Mouse (Mus musculus) c-Kit-positive CD71-positive TER-119-negative erythroid progenitor cells, embryonic 14.5 days (primary cell): Measurements from ENCODE around the gene Kdm1b.

Experiments
- DNase-seq: peaks from one replicate; pipeline ENCODE4 v3.0.0-alpha.2; 2013; ENCODE audit warnings: low read depth

Kdm1b gene

DNA sequence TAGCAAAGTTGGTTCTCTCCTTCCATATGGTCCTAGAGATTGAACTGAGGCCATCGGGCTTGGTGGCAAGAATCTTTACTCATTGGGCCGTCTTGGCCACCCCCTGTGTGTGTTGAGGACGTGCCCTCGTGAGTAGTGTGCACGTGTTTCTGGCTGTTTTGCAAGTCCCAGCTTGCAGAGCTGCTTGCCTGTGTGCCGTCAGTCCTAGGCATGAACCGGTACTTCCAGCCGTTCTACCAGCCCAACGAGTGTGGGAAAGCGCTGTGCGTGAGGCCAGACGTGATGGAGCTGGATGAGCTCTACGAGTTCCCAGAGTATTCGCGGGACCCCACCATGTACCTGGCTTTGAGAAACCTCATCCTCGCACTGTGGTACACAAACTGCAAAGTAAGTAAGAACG is 19.5 kb downstream of the Kdm1b start:
- DNase-seq = no peak

DNA sequence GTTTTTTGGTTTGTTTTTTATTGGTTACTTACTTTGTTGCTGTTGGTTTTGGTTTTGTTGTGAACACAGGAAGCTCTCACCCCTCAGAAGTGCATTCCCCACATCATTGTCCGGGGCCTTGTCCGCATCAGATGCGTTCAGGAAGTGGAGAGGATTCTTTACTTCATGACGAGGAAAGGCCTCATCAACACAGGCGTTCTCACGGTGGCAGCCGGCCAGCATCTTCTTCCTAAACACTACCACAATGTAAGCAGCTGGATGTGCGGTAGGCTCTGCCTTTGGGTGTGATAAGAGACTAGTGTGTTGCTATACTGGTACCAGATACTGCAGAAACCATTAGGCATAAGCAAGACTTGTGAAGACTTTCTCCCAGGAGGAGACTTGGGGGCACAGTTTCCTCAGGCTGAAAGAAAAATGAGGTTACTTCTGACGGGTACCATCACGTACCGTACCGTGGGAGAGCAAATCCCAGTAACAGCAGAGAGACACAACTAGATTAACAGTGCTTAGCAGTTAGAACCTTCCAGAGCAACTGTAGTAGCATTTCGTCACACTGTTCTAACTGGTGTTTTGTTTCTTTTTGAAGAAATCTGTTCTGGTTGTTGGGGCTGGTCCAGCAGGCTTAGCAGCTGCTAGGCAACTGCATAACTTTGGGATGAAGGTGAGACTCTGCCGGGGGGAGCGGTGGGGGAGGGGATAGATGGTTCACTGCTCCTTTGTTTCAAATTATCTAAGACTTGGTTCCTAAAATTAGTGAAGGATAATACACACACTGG is 20.9 kb downstream of the Kdm1b start:
- no peak for DNase-seq

DNA sequence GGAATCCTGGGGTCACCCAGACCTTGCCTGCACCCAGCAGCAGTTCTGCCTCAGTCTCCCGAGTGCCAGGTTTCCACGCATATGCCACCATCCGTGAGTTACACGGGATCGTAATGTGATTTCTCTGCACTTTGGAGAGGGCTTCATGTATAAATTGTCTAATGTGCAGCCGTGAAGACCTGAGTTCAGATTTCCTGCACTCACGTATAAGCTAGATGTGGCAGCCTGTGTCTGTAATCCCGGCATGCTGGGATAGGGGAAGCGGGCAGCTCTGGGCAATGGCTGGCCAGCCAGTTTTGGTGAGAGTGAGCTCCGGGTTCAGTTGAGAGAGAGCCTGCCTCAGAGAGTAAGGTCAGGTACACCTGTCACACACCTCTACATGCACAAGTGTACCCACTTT is 23.2 kb downstream of the Kdm1b start:
- DNase-seq = no peak

DNA sequence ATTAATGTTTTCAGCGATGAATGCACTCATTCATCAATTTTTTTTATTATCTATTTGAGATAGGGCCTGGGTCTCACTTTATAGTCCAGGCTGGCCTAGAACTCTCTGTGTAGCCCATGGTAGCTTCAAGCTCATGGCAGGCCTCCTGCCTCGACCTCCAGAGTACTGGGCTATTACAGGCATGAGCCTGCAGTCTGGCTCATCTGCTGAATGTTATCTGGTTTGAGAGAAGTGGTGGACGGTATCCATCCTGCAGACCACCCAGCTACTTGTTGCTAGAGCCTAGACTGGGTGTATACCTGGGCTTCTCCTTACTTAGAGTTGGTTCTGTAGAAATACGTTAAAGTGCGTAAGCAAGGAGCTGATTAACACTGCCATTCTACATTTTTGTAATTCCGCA is 23.7 kb downstream of the Kdm1b start:
- DNase-seq = no peak

DNA sequence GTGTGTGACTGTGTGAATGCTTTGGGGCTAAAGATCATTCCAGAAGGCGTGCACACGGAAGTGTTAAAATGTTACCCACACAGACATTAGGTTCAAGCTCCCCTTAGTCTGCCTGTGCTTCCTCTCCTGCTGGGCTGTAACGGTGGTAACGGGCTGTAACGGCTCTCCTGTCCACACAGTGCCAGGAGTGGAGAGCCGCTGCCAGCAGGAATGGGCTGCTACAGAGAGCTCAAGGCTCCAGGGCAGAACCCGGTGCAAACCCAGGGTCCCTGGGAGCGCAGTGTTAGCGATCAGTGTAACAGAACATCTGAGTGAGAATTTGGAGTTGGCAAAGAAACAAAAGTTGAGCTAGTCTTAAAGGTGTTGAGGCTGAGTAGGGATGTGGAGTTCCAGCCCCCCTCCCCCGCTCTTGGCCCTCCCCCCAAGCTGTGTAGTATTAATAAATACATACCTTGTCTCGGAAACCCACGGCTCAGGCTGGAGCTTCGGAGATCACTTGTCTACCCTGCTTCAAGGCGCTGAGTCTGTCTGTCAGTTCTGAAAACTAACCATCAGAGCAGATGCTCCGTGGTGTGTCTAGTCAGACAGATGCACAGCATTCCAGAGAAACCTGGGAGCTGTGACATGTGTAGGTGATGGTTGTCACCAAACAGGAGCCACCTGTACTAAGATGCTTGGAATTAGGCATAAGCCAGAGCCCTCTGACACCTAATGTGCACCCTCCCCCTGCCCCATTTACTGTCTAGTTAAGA is 27.2 kb downstream of the Kdm1b start:
- no peak for DNase-seq

DNA sequence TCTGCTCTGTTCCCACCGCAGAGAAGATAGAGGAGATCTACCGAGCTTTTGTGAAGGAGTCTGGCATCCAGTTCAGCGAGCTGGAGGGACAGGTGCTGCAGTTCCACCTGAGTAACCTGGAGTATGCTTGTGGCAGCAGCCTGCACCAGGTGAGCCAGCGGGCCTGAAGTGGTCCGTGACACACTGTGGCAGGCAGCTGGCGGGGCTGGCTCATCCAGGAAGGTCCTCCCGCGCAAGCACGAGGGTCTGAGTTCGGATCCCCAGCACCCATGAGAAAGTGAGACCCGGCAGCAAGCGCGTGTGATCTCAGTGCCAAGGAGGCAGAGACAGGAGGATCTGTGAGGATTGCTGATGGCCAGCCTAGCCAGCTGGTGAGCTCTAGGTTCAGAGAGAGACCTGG is 28.6 kb downstream of the Kdm1b start:
- DNase-seq = no peak

DNA sequence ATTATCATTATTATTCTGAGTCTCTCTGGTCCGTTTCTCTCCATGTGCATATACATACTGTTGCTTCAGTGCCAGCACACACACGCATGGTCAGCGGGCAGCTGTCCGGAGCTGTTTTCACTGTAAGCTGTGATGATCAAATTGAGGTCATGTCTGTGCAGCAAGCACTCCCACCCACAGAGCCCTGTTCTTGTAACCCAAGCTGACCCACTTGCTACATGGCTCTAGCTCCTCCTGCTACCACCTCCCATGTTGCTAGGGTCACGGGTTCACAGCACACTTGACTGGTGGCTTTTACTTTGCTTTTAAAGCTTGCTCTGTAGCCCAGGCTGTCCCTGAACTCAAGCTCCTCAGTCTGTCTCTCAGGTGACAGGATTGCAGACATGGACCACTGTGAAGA is 29.2 kb downstream of the Kdm1b start:
- no peak for DNase-seq

DNA sequence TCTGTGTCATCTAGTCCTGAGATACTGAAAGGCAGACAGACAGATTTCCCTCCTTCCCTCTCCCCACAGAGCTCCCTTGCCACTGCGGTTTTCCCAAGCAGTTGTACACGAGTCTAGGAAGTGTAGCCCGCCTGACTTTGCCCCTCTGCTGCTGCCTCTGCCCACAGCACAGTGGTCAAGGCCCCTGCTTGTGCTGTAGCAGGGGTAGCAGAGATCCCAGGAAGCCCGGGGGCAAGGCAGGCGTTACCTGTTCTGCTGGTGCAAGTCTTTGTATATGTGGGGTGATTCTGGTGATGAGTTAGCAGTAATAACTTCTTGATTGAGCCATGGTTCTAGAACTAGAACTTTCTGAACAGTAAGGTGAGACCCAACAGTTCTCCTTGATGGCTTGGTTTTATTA is 32.9 kb downstream of the Kdm1b start:
- no peak for DNase-seq

DNA sequence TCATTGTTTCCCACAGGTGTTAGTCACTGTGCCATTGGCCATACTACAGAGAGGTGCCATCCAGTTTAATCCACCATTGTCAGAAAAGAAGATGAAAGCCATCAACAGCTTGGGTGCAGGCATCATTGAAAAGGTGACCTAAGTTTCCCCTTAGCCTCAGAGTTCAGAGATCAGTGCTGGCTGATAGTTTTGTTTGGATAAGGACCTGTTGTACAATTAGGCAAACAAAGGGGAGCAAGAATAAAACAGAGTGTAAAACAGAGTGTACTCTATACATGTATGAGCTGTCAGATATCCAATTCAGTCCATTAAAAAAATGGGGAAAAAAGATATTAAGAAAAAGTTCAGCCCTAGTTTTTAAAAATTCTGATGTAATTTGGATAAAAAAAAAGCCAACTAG is 34.1 kb downstream of the Kdm1b start:
- no peak for DNase-seq

DNA sequence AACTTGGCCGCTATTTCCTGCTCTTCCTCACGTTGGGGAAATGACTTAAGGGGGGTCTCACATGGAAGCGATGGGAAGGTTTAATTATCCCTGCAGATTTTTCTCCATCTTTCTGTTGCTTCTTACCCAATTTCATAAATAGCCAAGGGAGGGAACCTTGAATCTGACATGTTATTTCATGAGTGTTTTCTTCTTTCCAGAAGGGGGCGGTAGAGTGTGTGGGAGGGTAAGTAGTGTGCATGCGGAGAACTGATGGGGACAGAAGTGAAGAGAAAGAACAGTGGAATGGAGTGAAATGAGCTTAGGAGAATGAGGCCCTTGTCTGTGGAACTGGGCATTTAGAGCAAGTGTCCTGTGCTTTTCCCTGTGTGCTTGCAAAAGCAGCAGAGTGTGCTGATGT is 35.5 kb downstream of the Kdm1b start:
- DNase-seq = no peak

DNA sequence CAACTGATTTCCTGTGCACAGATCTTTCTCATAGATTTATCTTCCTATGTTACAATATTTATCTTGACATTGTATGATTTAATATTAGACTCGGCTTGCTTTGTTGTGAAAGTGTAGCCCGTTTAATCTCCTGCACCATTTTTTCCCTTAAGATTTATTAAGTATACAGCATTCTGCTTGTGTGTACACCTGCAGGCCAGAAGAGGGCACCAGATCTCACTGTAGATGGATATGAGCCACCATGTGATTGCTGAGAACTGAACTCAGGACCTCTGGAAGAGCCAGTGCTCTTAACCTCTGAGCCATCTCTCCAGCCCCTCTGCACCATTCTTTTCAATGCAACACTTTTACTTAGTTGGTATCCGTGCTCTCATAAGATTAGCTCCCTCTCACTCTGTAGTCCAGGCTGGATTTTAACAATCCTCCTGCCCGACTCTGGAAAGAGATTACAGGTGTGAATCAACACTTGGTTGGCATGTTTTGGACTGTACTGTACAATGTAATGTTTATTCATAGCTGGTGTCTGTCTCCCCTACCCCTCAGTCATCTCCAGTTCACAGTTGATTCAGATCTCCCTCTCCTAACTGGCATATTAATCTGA is 37.7 kb downstream of the Kdm1b start:
- DNase-seq = no peak

DNA sequence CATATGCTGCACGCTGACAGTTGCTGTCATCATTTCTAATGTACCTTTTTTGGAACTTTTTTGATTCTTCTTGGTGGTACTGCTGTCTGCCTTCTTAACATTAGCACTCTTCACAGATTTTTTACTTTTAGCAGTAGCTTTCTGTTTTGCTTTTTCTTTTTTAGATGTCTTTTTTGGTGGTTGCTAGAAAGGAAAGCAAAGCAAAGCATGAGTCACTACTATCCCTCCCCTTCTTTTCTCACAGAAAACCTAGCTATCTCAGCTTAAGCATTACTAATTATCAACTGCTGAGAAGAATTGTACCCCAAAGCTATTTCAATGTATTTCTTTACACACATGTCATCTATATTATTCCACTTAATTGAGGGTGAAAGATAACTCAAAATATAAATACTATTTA is 45.1 kb downstream of the Kdm1b start:
- DNase-seq = no peak

DNA sequence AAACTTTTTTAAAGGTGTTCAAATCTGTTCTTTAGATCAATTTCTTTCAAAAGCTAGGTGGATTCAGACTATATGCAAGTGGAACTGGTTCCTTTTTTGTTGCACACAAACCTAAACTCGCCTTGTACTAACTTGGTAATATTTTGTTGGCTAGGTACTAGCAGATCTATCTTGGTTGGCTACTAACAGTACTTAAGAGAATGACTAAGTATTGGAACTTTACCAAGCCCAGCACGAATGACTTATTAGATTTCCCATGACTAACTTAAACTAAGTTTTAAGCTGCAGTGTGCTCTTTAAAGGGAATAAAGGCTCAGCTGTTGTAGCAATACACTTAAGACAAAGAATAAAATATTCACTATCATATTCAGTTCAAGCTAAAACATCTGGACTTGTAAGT is 46.0 kb downstream of the Kdm1b start:
- DNase-seq = no peak

DNA sequence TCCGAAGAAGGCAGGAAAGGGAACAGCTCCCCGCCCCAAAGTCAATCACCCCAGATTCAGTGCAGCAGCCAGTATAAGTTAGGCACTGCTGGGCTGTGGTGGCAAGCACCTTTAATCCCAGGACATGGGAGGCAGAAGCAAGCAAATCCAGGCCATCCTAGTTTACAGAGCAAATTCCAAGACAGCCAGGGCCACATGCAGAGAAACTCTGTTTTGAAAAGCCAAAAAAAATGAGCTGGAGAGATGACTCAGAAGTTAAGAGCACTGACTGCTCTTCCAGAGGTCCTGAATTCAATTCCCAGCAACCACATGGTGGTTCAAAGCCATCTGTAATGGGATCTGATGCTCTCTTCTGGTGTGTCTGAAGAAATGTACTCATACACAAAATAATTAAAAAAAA is 50.5 kb downstream of the Kdm1b start:
- no peak for DNase-seq

DNA sequence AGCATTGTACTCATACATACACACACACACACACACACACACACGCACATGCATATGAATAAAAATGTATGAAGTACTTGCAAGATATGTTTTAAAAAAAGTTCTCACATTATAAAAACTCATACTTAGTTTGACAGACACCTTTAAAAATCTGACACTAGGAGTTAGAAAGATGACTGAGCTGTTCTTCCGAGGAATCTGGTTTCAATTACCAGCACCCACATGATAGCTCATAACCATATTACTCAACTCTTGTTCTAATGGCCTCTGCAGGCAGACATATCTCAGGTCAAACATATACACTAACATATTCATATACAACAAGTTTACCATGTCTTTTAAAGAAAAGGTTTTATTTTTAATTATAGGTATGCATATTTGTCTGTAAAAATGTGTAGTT is 53.3 kb downstream of the Kdm1b start:
- DNase-seq = no peak

DNA sequence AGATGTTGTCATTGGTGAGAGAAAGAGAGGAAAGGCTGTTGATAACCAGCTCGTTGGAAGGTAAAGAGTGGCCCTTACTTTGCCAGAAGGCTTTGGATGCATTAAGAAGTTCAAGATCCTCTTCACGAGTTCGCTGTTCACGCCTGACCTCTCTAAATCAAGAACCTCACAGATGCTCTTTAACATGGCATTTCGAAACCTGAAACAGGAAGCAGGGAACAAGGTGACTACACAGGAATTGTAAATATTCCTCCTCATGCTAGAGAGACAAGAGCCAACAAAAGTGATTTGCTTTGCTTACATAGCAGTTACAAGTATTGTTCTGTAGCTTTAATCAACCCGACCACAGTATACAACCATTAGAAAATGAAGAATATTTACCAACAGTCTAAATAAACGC is 56.0 kb downstream of the Kdm1b start:
- no peak for DNase-seq

DNA sequence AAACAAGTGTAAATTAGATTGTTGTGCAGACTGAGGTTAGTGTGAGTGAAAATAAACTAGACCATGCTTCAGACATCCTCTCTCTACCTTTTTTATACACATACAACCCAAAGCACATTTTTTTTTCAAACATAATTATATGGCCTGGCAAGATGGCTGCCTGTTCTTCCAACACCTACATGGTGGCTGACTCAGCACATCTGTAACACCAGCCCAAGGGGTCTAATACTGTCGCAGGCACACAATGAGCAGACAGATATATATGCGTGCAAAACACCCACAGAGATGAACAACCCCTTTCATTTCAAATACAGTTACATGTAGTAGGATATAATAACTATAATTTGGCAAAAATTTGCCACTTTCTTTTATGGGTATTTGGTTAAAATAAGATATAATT is 57.3 kb downstream of the Kdm1b start:
- no peak for DNase-seq

DNA sequence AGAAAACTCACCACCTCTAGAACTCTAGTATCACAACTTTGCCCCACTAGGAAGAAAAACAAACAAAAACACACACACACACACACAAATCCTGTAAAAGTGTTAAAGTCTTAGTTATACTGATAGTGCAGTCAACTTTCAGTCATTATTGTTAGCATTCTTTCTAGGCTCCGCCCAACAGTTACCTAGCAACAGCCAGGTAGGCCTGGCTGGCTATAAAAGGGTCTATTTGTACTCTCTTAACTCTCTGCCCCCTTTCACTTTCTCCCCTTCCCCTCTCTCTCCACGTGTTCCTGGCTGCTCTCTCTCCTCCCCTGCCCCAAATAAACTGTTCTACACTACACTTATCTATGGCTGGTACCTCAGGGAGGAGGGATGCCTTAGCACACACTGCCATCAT is 60.8 kb downstream of the Kdm1b start:
- no peak for DNase-seq

DNA sequence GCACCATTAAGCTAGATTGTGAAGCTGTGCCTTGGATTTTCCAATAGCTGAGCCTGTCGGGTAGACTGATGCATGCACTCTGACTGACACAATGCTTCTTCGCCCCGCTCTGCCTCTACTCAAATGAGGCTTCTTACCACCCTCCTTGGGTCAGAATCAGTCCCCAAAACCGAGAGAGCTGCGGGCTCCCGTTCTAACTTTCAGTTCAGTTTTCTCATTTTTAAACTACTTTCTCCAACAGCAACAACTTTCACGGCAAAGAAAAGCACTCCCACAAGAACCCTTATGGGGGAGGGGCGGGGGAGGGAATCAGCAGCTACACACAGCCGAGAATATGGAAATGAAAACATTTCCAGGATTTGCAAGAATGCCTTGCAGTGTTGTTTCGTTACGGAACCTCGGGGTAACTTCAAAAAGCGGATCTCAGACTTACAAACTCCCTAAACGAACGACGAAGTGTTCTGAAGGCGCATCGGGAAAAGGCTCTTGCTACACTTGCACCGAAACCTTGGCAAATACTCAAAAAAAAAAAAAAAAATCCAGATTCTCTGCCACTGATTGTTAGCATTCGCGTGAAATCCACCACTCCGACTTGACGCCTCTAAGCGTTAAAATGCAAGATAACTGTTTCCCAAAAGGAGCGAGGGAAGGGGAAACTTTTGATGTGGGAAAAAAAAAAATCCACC is 61.7 kb downstream of the Kdm1b start:
- DNase-seq = no peak

DNA sequence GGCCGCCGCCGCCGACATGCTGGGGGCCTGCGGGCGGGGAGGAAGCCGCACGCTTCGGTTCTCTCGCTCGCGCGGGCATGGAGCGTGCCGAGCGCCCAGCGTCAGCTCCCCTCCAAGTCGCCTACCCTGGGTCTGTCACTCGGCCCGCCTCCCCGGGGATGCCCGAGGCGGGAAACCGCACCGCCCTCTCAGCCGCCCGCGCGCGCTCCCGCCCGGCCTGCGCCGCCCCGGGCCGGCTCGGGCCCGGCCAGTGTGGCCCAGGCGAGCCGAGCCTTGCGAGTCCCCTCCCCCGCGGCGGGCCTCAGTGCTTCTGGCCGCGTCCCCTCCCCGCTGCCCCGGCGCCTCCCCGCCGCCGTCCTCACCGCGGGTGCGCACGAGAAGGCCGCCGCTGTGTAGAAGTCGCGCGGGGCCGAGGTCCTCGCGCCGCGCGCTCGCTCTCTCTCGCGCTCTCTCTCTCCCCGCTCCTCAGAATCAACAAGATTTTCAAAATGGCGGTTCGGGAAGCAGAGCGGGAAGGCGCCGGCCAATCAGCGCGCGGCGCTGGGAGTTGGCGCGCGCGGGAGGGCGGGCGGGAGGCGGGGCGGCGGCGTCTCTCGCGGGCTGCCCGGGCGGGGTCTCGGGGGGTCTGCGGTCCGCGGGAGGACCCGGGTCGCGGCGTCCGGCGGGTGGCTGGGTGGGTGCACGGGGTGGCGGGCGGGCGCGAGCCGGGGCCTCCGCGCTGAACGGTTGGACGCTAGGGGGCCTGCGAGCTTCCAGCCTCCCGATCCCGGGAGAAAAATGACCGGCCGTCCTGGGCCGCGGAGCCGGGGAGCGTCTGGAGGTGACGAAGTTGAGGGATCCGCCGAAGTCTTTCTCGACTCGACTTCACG is 62.6 kb downstream of the Kdm1b start, which contains the start of gene Dek:
Dek (minus strand) TSS at position 491 of the 869 bp plus-strand sequence.
- DNase-seq = peak; percentile 66

DNA sequence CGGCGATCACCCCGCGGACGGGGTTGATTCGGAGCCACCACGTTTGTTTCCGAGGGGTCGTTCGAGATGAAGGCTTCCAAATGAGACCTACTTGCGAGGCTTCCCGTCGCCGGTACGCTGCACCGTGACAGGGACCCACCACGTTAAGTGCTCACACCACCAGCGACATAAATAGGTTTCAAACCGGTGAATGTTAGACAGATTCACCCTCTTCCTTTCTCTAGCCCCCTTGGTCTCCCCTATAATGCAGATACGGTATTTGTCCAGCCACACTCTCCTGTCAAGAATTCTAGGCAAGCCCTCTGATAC is 63.2 kb downstream of the Kdm1b start:
- no peak for DNase-seq

DNA sequence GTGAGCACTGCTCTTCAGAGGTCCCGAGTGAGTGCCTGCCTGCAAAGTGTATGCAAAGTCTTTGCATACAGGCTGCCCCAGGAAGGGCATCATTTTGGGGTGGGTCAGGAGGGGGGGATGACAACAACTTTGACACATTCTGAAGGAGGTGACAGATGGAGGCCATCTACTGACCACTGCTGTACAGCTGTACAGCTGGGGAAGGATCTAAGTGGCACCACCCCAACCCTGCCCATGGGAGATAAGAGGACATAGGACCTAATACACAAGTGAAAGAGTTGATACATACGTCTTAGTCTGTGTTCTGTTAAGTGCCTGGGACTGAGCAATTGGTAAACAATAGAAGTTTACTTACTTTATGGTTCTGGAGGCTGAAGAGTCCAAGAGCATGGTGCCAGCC is 65.9 kb downstream of the Kdm1b start:
- no peak for DNase-seq
